10 mouse cellular contexts compared by ENCODE assay signal in genomic region chr13:69426117-69426516, GRCm38 (mm10).
A peak's percentile ranks its signal among the peaks of the same experiment; 100 is the strongest.
DNase-seq lines count a peak whose midpoint lies in the region; ATAC-seq and TF ChIP-seq lines count a peak whose summit lies in the region.
"Had no signal": no experiment of that assay in that cellular context is flagged by ENCODE, and none has a peak within 500 bp of the region (broad histone marks: within the 10 kb centered on the region; RNA-seq: fewer than 3 reads in every experiment).

No protein-coding gene starts in this region.

- ATAC-seq in midbrain, embryonic 11.5 days (ENCODE audit: low FRiP score), result peak; percentile 29; the same call in 1 of the 2 replicates
- ATAC-seq in stomach, embryonic 15.5 days (ENCODE audit: insufficient read depth, low FRiP score, low read depth), result 0 out of 2 replicates have a peak, but pooled peaks have one; percentile 27
- ATAC-seq in liver, postnatal 0 days, result no peak

- H3K36me3 ChIP-seq in midbrain, embryonic 11.5 days (ENCODE audit: control insufficient read depth, insufficient read depth, low read length), result no peaks in the 10 kb centered on the region
- H3K36me3 ChIP-seq in midbrain, embryonic 10.5 days, result no peaks in the 10 kb centered on the region
- H3K36me3 ChIP-seq in stomach, embryonic 15.5 days, result no peaks in the 10 kb centered on the region
- no peaks in the 10 kb centered on the region for H3K36me3 ChIP-seq in liver, postnatal 0 days (replicated peaks; ENCODE audit: insufficient read depth, low read length)
- H3K36me3 ChIP-seq: embryonic facial prominence, embryonic 13.5 days had no signal

- peaks cover 7% of the 10 kb centered on the region for H3K4me1 ChIP-seq in midbrain, embryonic 11.5 days (ENCODE audit: control insufficient read depth, insufficient read depth, low read length)
- peaks cover 14% of the 10 kb centered on the region for H3K4me1 ChIP-seq in midbrain, embryonic 10.5 days
- H3K4me1 ChIP-seq in stomach, embryonic 15.5 days, result no peaks in the 10 kb centered on the region
- no peaks in the 10 kb centered on the region for H3K4me1 ChIP-seq in liver, postnatal 0 days (ENCODE audit: insufficient read depth)
- H3K4me1 ChIP-seq: embryonic facial prominence, embryonic 13.5 days had no signal

- H3K4me2 ChIP-seq in midbrain, embryonic 11.5 days, result no peak overlapping the region
- H3K4me2 ChIP-seq in stomach, embryonic 15.5 days, result no peak overlapping the region
- no peak overlapping the region for H3K4me2 ChIP-seq in liver, postnatal 0 days (ENCODE audit: low read depth, low read length)
- H3K4me2 ChIP-seq: embryonic facial prominence, embryonic 13.5 days had no signal

- no peak overlapping the region for H3K9ac ChIP-seq in midbrain, embryonic 11.5 days (ENCODE audit: low read length)
- no peak overlapping the region for H3K9ac ChIP-seq in stomach, embryonic 15.5 days
- H3K9ac ChIP-seq in liver, postnatal 0 days (replicated peaks), result no peak overlapping the region
- H3K9ac ChIP-seq: embryonic facial prominence, embryonic 13.5 days had no signal

- no peak for TF ChIP-seq CTCF in liver, postnatal 0 days (IDR thresholded peaks at IDR 0.05; ENCODE audit: low read depth)

- no peak overlapping the region for H3K4me3 ChIP-seq in midbrain, embryonic 11.5 days (ENCODE audit: low read depth, low read length)
- H3K4me3 ChIP-seq in midbrain, embryonic 10.5 days, result no peak overlapping the region
- no peak overlapping the region for H3K4me3 ChIP-seq in stomach, embryonic 15.5 days (replicated peaks)
- no peak overlapping the region for H3K4me3 ChIP-seq in liver, postnatal 0 days (ENCODE audit: low read depth, low read length)
- H3K4me3 ChIP-seq: embryonic facial prominence, embryonic 13.5 days; left cerebral cortex, adult 2 months had no signal

- H3K27ac ChIP-seq in midbrain, embryonic 11.5 days (ENCODE audit: low read depth, low read length), result no peak overlapping the region
- H3K27ac ChIP-seq in midbrain, embryonic 10.5 days (replicated peaks), result no peak overlapping the region
- no peak overlapping the region for H3K27ac ChIP-seq in stomach, embryonic 15.5 days
- H3K27ac ChIP-seq in liver, postnatal 0 days (ENCODE audit: low read depth), result no peak overlapping the region
- H3K27ac ChIP-seq: embryonic facial prominence, embryonic 13.5 days; left cerebral cortex, adult 2 months had no signal

- no peaks in the 10 kb centered on the region for H3K9me3 ChIP-seq in midbrain, embryonic 11.5 days (ENCODE audit: control insufficient read depth, low read length)
- H3K9me3 ChIP-seq in midbrain, embryonic 10.5 days (replicated peaks), result no peaks in the 10 kb centered on the region
- no peaks in the 10 kb centered on the region for H3K9me3 ChIP-seq in stomach, embryonic 15.5 days
- H3K9me3 ChIP-seq in liver, postnatal 0 days (ENCODE audit: low read length), result no peaks in the 10 kb centered on the region
- H3K9me3 ChIP-seq: embryonic facial prominence, embryonic 13.5 days had no signal

- peak; percentile 43 to 48 for DNase-seq in cerebellum, postnatal 10 days
- DNase-seq in cerebellum, adult 11-12 months, result no peak
- DNase-seq in midbrain, embryonic 11.5 days (ENCODE audit: low spot score, missing footprints), result no peak
- no peak for DNase-seq in midbrain, embryonic 10.5 days (ENCODE audit: low spot score)
- peak; percentile 6 for DNase-seq in large intestine, adult 2 months (ENCODE audit: low read depth, low spot score)
- no peak for DNase-seq in liver, postnatal 0 days
- DNase-seq in layer of hippocampus, postnatal 14 days (ENCODE audit: low spot score in 2 of 2), result no peak

- no peaks in the 10 kb centered on the region for H3K27me3 ChIP-seq in midbrain, embryonic 11.5 days (ENCODE audit: control insufficient read depth, insufficient read depth, low read length)
- H3K27me3 ChIP-seq in midbrain, embryonic 10.5 days (ENCODE audit: low read depth, poor library complexity, severe bottlenecking), result no peaks in the 10 kb centered on the region
- no peaks in the 10 kb centered on the region for H3K27me3 ChIP-seq in stomach, embryonic 15.5 days (replicated peaks)
- no peaks in the 10 kb centered on the region for H3K27me3 ChIP-seq in liver, postnatal 0 days (ENCODE audit: insufficient read depth, low read length)
- H3K27me3 ChIP-seq: embryonic facial prominence, embryonic 13.5 days had no signal

- TF ChIP-seq EP300 in liver, postnatal 0 days (IDR thresholded peaks at IDR 0.05; ENCODE audit: low read depth), result no peak

- 68% methylated on average over 6 of the region's 6 CpGs for WGBS in midbrain, embryonic 11.5 days
- WGBS in midbrain, embryonic 10.5 days, result 76% methylated on average over 6 of the region's 6 CpGs
- WGBS in large intestine, adult 2 months, result 8% methylated on average over 6 of the region's 6 CpGs
- WGBS in stomach, embryonic 15.5 days, result 29% methylated on average over 6 of the region's 6 CpGs
- 64% methylated on average over 6 of the region's 6 CpGs for WGBS in liver, postnatal 0 days (ENCODE audit: insufficient replicate concordance)

Comparison
In these comparisons a context has a peak if more than half of its experiments do, and no peak if none do; other contexts are left out.
1. DNase-seq: peak in cerebellum, postnatal 10 days (2 of 2) and large intestine, adult 2 months (single experiment); none in cerebellum, adult 11-12 months (single experiment), midbrain, embryonic 11.5 days (single experiment), midbrain, embryonic 10.5 days (single experiment), liver, postnatal 0 days (single experiment) and layer of hippocampus, postnatal 14 days (0 of 2).